Mouse (Mus musculus) lung, adult 2 months (tissue): ENCODE results near the gene Ina.

Source experiments
- CTCF ChIP-seq: fragments of 200-500 bp; IDR thresholded peaks from 2 replicates; pipeline ENCODE4 v1.5.1; 2011; ENCODE audit warnings: mild to moderate bottlenecking, low read length, control low read depth; ENCODE audit not compliant: insufficient read depth
- POLR2A ChIP-seq: fragments of 200-500 bp; IDR thresholded peaks from 2 replicates; pipeline ENCODE4 v1.6.1; 2011; ENCODE audit warnings: low read depth, mild to moderate bottlenecking, control low read depth, low read length, borderline replicate concordance; ENCODE audit errors: extremely low read depth

- TF ChIP-seq POLR2A = no peak
- TF ChIP-seq CTCF = no peak
Observed at GRCm38 (mm10) chr19:47014447-47015381, at the start of gene Ina, which contains the start of gene Nt5c2.
